Mouse (Mus musculus): ENCODE results near the gene Atp1b1.

Gene Atp1b1

DNA sequence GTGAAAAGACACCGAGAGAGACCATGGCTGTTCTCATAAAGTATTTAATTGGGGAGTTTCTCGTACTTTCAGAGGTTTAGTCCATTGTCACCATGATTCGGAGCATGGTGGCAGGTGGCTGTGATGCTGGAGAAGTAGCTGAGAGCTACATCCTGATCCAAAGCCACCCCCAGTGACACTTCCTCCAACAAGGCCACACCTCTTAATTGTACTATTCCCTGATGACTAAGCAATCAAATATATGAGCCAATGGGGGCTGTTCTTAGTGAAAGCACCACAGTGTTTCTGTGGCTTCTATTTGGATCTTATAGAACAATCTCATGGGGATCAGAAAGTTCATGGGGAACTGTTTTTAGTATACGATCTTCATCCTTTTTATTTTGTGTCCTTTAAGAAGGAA is 68.4 kb downstream of the Atp1b1 start:
- no peak for DNase-seq (ENCODE audit: low spot score)

Measured in retina, embryonic 14.5 days (tissue).